Mouse (Mus musculus) bone marrow macrophage, adult 2 months (primary cell): ENCODE data around the gene Togaram2.
A peak's percentile ranks its signal among the peaks of the same experiment; 100 is the strongest.

Source experiments
- CTCF ChIP-seq: IDR thresholded peaks from 2 replicates; pipeline ENCODE4 v1.5.1; 2012; ENCODE audit warnings: low read depth, mild to moderate bottlenecking, low read length, moderate library complexity
- POLR2A ChIP-seq: IDR thresholded peaks from 2 replicates; pipeline ENCODE4 v1.6.1; 2012; ENCODE audit warnings: mild to moderate bottlenecking, low read depth, low read length, borderline replicate concordance

GRCm38 (mm10) chr17:71671840-71672546 is 1.1 kb upstream of the Togaram2 start:
- TF ChIP-seq CTCF (peak; percentile 79), POLR2A (no peak)
